Mouse (Mus musculus): ENCODE results near the gene Krt81. TPM values are rescaled to one million over a fixed set of nuclear protein-coding genes. Genes with fewer than 3 reads are reported as not detected.

Krt81 gene
- polyA plus RNA-seq, 1 experiment from 2014 or later = not detected

Other genes with a start within 250 kb of the Krt81 start
- 1.3 and 1.8 TPM in 2 replicates for gene Grasp, start 239.6 kb downstream of the Krt81 start, polyA plus RNA-seq (2015; fragmentation: Nextera tagmentation; extraction: Ambion mirVana)
- gene Nr4a1, start 209.5 kb downstream of the Krt81 start, polyA plus RNA-seq (2015; fragmentation: Nextera tagmentation; extraction: Ambion mirVana) = 4.5 TPM in 2 replicates
- 87.4 and 92.4 TPM in 2 replicates for gene Atg101, start 179.5 kb downstream of the Krt81 start, polyA plus RNA-seq (2015; fragmentation: Nextera tagmentation; extraction: Ambion mirVana)
- gene 6030408B16Rik, start 170.5 kb downstream of the Krt81 start, polyA plus RNA-seq (2015; fragmentation: Nextera tagmentation; extraction: Ambion mirVana) = 0.29 and 0.30 TPM in 2 replicates
- gene Krt80, start 93.6 kb downstream of the Krt81 start, polyA plus RNA-seq (2015; fragmentation: Nextera tagmentation; extraction: Ambion mirVana) = 0.13 and 0.14 TPM in 2 replicates
- 0.62 and 0.88 TPM in 2 replicates for gene Krt7, start 52.7 kb downstream of the Krt81 start, polyA plus RNA-seq (2015; fragmentation: Nextera tagmentation; extraction: Ambion mirVana)
- gene Krt87, start 24.9 kb downstream of the Krt81 start, polyA plus RNA-seq (2015; fragmentation: Nextera tagmentation; extraction: Ambion mirVana) = 0.20 and 0.31 TPM in 2 replicates
- not detected in 2 replicates for gene Krt88, start 16.0 kb downstream of the Krt81 start, polyA plus RNA-seq (2015; fragmentation: Nextera tagmentation; extraction: Ambion mirVana)
- gene Krt86, start 9.7 kb upstream of the Krt81 start, polyA plus RNA-seq (2015; fragmentation: Nextera tagmentation; extraction: Ambion mirVana) = not detected in 2 replicates
- gene Krt83, start 27.8 kb upstream of the Krt81 start, polyA plus RNA-seq (2015; fragmentation: Nextera tagmentation; extraction: Ambion mirVana) = not detected in 2 replicates
- not detected in 2 replicates for gene Gm49425, start 53.5 kb upstream of the Krt81 start, polyA plus RNA-seq (2015; fragmentation: Nextera tagmentation; extraction: Ambion mirVana)
- gene Krt84, start 69.1 kb upstream of the Krt81 start, polyA plus RNA-seq (2015; fragmentation: Nextera tagmentation; extraction: Ambion mirVana) = not detected in 2 replicates
- not detected in 2 replicates for gene Krt82, start 86.9 kb upstream of the Krt81 start, polyA plus RNA-seq (2015; fragmentation: Nextera tagmentation; extraction: Ambion mirVana)
- gene Krt90, start 99.2 kb upstream of the Krt81 start, polyA plus RNA-seq (2015; fragmentation: Nextera tagmentation; extraction: Ambion mirVana) = 0.08 and 0.09 TPM in 2 replicates
- gene Krt75, start 110.2 kb upstream of the Krt81 start, polyA plus RNA-seq (2015; fragmentation: Nextera tagmentation; extraction: Ambion mirVana) = 0.10 TPM in 1 of 2 replicates, not detected in the other
- gene Gm5414, start 164.4 kb upstream of the Krt81 start, polyA plus RNA-seq (2015; fragmentation: Nextera tagmentation; extraction: Ambion mirVana) = not detected in 2 replicates
- not detected in 2 replicates for gene Gm5478, start 183.6 kb upstream of the Krt81 start, polyA plus RNA-seq (2015; fragmentation: Nextera tagmentation; extraction: Ambion mirVana)
- not detected in 2 replicates for gene Krt6b, start 216.5 kb upstream of the Krt81 start, polyA plus RNA-seq (2015; fragmentation: Nextera tagmentation; extraction: Ambion mirVana)
- gene Krt6a, start 230.6 kb upstream of the Krt81 start, polyA plus RNA-seq (2015; fragmentation: Nextera tagmentation; extraction: Ambion mirVana) = 0.53 TPM in 1 of 2 replicates, not detected in the other
- 0.73 TPM in 1 of 2 replicates, not detected in the other for gene Krt5, start 249.1 kb upstream of the Krt81 start, polyA plus RNA-seq (2015; fragmentation: Nextera tagmentation; extraction: Ambion mirVana)